Mouse (Mus musculus) E14TG2a.4 (cell line): Measurements from ENCODE around the gene Gpr137.

Experiments
- CTCF ChIP-seq: conservative IDR thresholded peaks from 2 replicates; pipeline ENCODE4 v1.5.1; 2014; ENCODE audit warnings: low read length
- NANOG ChIP-seq: IDR thresholded peaks from 2 replicates; pipeline ENCODE4 v1.6.1; 2014; ENCODE audit warnings: borderline replicate concordance, low read length, mixed read lengths

- TF ChIP-seq CTCF (peak; percentile 92), NANOG (no peak)
These were observed 6.0 kb downstream of the Gpr137 start for GRCm38 (mm10) chr19:6936299-6936698.
